Mouse (Mus musculus): ENCODE results near the gene Npm1.

- no peak for TF ChIP-seq POLR2A (IDR thresholded peaks at IDR 0.05; ENCODE audit: borderline replicate concordance, extremely low read depth, low read depth, low read length)
- TF ChIP-seq CTCF (IDR thresholded peaks at IDR 0.05; ENCODE audit: insufficient read depth, low read length) = no peak
These were observed 10.0 kb downstream of the Npm1 start for GRCm38 (mm10) chr11:33152997-33153396.
